Mouse (Mus musculus) brain, embryonic 14.5 days (tissue): ENCODE data around the gene Sufu. TPM values are rescaled to one million over a fixed set of nuclear protein-coding genes. Genes with fewer than 3 reads are reported as not detected.

ENCODE experiments used
- DNase-seq: peaks from one replicate; pipeline ENCODE4 v3.0.0-alpha.2; 2011; ENCODE audit warnings: low read depth
- CTCF ChIP-seq: fragments of 200-500 bp; IDR thresholded peaks from 2 replicates; pipeline ENCODE4 v1.5.1; 2012; ENCODE audit warnings: inconsistent platforms, mild to moderate bottlenecking, moderate library complexity, borderline replicate concordance; ENCODE audit not compliant: insufficient read depth, insufficient read length; ENCODE audit errors: extremely low read depth
- POLR2A ChIP-seq: fragments of 200-500 bp; IDR thresholded peaks from 2 replicates; pipeline ENCODE4 v1.6.1; 2012; ENCODE audit warnings: mild to moderate bottlenecking, inconsistent platforms, borderline replicate concordance; ENCODE audit not compliant: poor library complexity, insufficient read depth, insufficient read length, severe bottlenecking; ENCODE audit errors: extremely low read depth
- polyA plus RNA-seq: library from polyadenylated mRNA; depleted of rRNA; stranded (reverse); fragments of >200 nt; gene quantifications from 2 replicates; pipeline ENCODE4 v1.2.3, GENCODE M21; 2012

Gene Sufu
- polyA plus RNA-seq, 1 experiment: 26.0 TPM

DNA sequence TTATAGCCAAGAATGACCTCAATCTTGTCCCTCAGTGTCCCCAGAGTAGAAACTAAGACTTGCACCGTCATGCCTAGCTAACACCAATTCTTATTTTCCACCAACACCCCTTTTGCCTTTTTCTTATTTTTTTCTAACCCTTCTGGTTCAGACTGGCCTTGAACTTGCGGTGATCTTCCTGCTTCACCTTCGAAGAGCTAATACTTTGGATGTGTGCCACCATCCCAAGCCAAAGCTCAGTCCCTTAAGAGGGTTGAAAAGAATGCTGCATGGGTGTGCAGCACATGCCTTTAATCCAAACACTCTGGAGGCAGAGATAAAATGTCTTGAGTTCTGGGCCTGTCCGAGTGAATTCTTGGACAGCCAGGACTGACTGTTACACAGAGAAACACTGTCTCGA is 113.7 kb downstream of the Sufu start:
- TF ChIP-seq CTCF: no peak
- TF ChIP-seq POLR2A: no peak
- no peak for DNase-seq

DNA sequence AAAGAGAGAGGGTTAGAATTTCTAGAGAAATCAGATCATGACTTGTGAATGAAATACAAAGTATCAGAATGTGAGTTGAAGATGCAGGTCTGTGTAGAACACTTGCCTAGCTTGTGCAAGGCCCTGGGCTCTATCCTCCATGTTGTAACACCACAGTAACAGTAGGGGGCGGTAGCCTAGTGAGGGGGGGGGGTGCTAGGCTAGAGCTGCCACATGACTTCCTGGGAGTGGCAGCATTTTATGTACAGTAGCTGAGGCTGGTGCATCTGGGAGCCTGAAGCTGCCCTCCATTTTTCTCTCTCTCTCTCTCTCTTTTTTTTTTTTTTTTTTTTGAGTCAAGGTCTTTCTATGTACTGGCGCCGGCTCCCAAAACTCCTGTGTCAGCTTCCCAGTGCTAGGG is 114.1 kb downstream of the Sufu start:
- DNase-seq: peak; percentile 33
- no peak for TF ChIP-seq POLR2A
- TF ChIP-seq CTCF: peak; percentile 56; the same call in 1 of the 2 replicates

DNA sequence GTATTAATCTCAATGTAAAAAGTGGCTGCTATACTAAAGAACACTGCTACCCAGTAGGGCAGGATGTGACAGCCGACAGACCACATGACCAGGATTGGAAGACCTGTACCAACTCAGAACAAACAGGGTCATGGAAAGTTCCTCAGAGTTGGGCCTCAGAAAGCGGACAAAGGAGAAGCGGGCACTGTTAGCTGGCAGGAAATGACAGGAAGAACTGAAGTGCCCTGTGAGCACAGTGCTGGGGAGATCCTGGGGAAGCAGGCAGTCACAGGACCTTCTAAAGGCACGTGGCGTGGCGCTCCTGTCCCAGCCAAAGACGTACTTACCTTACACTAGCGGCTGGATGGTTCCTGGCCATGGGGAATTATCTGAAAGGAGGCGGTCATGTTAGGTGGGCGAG is 114.6 kb downstream of the Sufu start:
- no peak for DNase-seq
- TF ChIP-seq CTCF (no peak), POLR2A (no peak)

DNA sequence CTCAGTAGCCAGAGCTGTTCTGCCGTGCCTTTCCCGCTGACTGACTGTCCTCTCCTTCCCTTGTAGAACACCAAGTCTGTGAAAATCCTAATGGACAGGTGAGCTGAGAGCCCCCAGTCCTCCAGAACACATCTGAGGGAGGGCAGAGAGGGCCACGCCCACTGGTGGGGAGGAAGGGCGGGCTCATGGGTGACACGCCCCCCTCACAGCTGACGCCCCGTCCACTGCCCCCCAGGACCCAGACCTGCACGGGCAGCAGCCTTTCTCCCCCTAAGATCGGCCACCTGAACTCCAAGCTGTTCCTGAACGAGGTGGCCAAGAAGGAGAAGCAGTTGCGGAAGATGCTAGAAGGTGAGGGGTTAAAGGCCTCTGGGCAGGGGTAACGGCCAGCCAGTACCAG is 117.7 kb downstream of the Sufu start:
- TF ChIP-seq CTCF: no peak
- no peak for TF ChIP-seq POLR2A
- no peak for DNase-seq

DNA sequence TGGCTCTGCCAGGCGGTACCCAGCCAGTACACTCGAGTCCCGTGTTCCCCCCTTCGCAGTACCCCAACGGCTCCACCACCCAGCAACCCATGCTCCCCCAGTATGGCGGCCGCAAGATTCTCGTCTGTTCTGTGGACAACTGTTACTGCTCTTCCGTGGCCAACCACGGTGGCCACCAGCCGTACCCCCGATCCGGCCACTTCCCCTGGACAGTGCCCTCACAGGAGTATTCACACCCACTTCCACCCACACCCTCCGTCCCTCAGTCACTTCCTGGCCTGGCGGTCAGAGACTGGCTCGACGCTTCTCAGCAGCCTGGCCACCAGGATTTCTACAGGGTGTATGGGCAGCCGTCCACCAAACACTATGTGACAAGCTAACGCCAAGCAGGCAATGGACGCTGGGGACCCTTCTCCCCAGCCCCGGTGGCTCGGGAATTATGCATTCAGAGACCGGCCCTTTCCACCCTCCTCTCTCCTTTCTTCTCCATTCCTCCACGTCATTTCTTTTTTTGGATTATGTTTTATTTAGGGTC is 118.7 kb downstream of the Sufu start:
- no peak for DNase-seq
- TF ChIP-seq POLR2A (no peak), CTCF (no peak)

DNA sequence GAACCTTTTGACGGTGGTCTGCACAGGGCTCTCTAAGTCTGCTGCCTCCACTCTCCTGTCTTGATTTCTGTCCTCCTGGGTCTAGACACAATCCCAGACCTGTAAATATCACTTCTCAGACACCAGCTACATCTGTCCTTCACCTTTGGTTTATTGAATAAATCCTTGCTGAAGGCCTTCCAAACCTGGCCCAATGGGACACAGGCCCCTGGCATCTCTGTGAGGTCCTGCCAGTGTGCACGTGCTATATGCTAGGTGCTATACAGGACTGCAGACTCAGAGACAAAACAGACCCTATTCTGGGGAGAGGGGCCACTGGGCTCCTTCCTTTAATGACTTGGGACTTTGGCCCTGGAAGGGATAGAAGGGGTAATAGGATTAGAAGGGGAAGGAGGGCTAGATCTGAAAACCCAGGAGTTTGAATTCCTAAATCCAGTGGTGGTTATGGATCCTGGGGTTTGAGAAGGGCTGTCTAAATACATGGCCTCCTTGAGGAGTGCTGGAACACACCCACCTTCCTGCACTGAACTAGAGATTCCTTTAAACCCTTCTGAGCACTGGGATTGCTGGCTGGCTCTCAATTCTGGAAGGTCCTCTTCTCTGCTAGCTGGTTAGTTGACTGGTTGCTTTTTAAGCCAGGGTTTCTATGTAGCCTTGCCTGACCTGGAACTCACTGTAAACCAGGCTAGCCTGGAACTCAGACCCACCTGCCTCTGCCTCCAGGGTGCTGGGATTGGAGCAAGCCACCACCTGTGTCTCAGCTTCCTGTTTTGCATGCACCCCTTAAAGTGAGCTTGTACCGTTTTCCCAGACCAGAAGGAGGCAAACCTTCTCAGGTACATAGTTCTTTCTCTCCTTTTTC is 120.2 kb downstream of the Sufu start:
- TF ChIP-seq POLR2A (no peak), CTCF (no peak)
- no peak for DNase-seq

DNA sequence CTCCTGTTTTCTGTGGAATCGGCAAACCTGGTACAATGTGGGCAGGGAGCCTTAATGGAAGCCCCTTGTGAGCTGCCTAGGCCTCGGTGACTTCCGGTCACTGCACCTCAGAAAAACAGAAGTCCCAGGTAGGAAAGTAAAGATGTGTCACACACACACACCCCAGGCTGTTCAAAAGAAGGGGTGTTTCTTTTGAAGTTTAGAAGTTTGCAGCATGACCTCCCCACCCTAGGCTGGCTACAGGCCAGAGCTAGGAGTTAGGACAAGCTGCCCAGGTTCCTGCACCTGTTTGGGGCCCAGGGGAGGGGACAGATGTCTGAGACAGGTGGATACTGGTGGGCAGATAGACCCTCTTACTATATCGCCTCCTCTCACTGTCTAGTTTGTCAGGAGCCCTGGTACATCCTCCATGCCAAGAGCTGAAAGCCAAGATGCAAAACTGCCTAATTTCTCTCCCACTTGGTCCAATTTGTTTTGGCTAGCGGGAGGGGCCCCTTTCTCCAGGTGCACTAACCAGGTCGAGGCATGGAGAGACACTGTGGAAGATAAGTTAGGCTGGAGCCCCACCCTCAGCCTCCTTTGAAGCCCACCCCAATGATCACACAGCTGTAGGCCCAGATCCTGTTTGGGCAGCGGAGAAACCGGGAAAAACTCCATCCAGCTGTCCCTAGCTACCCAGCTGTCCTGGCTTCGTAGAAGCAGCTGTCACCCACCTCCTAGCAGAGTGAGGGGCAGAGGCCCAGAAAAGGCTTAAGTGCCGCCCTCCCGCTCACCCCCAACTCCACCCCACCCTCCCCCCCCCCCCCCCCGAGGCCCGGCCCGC is 121.0 kb downstream of the Sufu start:
- no peak for TF ChIP-seq CTCF
- TF ChIP-seq POLR2A: no peak
- DNase-seq: peak; percentile 60

DNA sequence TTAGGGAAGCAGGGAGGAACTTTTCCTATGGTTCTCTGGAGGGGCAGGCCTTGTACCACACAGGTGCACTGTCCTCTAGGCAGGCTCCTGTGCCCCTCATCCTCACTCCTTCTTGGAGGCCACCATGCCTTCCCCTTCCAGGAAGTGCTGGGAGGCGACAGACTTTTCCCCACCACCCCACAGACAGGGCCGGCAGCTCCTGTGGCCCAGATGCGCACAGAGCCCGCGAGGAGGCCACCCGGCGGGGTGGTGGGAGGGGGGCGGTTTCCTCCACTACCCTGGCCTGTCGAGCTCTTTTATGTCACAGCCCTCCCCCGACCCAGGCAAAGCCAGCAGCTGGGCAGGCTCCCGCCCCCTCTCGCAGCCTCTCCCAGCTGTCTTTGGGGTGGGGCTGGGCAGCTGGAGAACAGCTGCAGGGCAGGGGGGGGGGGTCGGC is 121.7 kb downstream of the Sufu start:
- TF ChIP-seq CTCF (no peak), POLR2A (no peak)
- peak; percentile 72 for DNase-seq

DNA sequence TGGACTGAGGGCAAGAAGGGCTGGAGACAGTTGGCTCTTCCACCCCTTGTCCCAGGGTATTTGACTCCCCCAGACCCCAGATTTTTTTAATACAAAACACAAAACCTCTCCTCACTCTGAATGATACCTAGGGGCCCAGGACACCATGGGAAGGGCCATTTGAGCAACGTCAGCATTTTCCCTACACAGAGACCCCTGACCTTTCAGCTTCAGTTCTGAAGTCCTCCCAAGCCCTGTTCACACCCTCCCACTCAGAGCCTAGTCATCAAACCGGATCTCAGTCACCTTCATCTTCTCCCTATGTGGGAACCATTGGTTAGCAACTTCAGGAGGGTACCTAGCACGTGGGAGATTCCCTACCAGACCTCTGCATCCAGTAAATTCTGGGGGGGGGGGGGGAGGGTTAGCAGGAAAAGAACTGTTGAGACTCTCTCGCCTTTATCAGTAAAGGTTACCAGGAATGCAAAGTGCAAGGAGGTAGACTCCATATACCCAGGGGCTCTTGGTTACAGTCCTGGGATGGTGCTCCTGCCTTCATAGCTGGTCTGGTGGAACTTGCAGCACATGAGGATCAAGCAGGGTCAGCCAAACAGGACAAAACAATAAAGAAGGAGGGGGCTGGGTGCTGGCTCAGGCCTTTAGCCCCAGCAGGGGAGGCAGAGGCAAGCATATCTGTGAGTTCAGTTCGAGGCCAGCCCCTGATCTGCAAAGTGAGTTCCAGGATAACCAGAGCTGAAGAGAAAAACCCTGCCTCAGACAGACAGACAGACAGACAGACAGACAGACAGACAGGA is 122.3 kb downstream of the Sufu start:
- DNase-seq: no peak
- TF ChIP-seq POLR2A: no peak
- TF ChIP-seq CTCF: no peak

DNA sequence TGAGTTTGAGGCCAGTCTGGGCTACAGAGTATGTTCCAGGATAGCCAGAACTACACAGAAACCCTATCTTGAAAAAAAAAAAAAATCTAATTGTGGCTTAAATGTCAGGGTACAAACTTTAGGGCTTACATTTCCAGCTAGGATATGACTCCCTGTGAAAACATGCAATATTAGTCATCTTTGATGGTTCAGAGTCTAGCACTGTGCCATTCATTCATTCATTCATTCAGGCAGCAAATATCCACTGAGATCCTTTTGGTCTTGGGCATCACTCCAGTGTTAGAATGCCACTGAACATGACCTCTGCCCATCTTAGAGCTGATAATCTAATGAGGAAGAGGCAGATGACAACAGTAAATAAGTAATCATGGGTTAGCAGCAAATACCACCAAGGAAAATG is 125.0 kb downstream of the Sufu start:
- DNase-seq: no peak
- TF ChIP-seq POLR2A: no peak
- TF ChIP-seq CTCF: no peak
